Mouse (Mus musculus) adipocyte (in vitro differentiated cells): ENCODE results near the gene Cyp2j9.
"Not testable (repeated sequence)": the region's sequence is repeated elsewhere in the genome, so short reads cannot be mapped to it uniquely, and the experiment has no call there.

Source experiments
- DNase-seq: peaks from one replicate; pipeline ENCODE4 v3.0.0-alpha.2; 2016; ENCODE audit warnings: low spot score

The Cyp2j9 gene

DNA sequence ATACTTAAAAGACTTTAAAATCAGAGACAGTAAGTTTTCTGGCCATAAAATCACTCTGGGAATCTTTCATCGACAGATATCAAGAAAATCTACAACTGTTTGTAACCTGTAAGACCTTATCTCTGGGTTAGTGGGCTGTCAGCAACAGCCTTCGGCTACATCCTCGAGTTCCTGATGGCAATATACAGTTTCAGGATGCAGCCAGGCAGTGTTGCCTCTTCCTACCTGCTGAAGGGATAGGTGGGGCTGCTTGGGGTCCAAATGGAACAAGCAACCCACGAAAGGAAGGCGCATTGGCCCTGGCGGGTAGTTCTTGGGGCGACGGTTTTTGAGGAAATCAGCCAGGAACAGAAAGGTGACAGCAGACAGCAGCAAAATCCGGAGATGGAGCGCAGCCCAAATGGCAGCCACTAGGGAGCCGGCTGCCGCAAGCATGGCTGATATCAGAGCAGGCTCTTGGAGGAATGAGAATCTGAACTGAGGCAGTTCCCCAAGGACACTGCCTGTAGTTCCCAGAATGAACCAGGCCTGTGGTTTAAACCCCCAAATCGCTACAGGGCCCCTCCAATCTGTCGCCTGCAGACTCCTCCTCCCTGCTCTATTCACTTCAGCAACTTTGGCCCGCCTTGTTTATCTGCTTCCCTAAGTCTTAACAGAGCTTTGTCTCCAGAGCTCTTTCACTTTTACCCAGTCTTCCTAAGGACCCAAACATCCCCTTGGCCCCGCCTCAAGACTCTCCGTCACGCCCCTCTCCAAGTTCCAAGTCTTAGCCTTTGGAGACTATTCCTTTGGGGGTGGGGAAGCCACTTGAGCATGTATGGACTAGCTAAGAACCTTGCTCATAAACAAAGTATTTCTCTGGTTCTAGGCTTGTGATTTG lies at the start of gene Cyp2j9:
Cyp2j9 (minus strand) TSS at position 668 of the 880 bp plus-strand sequence.
- peak; percentile 92 for DNase-seq

DNA sequence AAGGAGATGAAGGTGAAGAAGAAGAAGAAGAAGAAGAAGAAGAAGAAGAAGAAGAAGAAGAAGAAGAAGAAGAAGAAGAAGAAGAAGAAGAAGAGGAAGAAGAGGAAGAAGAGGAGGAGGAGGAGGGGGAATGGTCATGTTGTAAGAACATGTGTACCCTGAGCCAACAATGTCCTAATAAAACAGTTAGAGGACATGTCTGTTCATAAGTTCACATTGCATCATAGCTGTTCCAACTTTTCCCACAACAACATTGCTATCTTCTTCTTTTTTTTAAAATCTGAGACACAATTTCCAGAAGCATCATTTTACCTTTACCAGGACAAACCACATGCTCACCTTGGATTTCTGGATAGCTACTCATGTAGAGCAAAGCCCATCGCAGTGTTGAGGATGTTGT lies 44.1 kb upstream of the Cyp2j9 start:
- no peak for DNase-seq

DNA sequence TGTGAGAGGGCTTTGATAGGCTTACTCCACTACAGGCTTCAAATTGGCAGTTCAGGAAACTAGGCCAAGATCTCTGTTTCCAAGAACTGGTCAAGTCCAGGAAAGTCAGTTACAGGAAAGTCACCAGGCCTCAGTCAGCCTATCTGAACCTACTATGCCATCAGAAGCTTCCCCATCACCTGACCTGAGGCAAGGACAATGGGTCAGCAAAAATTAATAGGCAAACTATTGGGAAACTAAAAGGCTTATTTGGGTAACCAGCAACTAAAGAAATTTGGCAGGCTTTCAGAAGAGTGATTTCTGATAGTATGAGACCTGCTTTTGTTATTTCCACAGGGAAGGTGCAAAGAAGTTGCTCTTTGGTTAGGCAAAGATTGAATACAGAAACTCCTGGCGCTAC lies 31.1 kb upstream of the Cyp2j9 start:
- no peak for DNase-seq

DNA sequence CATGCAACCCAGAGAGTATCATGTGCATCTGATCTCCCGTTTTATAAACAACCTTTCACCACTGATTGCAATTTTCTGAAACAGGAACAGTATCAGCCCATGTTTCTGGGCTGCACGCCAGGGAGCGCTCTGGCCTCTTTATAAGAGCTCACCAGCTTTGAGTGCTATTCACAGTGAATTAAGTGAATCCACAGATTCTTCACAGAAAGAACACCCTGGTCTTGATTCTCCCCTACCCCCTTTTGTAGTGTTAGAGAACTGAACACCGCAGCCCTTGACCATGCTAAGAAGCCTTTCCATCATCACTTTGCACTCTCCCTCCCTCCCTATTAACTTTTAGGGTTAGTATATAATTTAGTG lies 393 bp upstream of the Cyp2j9 start:
- no peak for DNase-seq

DNA sequence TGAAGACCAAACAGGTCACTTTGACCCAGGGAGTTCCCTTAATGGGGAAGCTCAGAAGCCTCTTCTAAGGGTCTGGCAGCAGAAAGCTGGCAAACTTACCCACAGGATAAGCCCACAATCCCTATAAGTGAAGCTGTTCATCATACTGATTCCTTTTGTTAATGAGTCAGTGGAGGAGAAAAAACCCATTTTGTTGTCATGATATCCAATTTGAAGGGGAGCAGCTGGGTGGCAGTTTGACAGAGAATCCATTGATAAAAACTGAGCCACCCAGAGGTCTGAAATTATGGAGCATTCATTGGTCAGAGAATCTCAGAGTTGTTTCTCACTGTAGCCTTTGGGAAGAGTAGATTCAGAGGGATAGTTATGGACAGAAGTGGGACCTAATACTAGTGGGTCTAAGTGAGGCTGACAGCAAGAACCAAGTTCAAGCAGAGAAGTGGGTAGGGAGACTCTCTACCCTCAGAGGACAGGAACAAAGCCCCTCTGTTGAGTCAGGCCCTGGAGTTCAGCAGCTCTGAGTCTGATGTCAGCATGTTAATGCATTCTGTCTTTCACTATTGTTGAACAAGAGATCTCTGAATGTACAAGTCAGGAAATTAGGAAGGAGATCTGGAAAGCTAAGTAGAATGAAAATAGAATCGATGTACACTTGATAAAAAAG lies 9.8 kb downstream of the Cyp2j9 start:
- no peak for DNase-seq

DNA sequence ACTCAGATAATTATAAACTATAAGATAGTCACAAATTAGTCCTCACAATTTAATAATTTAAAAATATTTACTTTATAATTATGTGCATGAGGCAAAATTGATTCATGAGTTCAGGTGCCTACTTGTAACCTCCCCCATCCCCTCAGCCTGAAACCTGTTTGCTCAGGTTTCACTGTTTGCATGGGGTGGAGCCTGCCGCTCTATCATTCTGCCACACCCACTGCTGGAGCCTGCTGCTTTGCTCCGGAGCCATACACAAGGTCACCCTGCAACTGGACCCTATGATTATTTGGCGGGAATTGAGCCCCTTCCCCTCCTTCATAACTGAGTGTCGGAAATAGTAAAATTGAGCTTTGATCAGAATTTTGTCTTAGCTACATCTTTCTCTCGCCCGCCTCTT lies 11.0 kb downstream of the Cyp2j9 start:
- DNase-seq: not testable (repeated sequence)

DNA sequence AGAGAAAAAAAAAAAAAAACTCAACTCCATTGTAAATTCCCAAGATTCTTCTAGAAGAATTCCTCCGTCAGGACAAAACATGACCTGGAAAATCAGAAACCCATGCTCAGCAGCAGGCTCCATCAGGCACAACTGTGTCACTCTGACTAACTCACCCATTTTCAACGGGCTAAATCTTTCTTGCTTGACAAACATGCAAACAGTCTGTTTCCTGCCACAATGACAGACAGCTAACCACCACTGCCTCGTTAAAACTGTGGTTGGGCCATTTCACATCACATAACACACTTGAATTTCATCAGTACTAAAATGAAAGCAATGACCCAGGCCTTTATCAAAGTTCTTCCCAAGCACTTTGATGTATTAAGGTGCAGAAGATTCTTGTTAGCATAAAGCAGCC lies 21.9 kb downstream of the Cyp2j9 start:
- no peak for DNase-seq

DNA sequence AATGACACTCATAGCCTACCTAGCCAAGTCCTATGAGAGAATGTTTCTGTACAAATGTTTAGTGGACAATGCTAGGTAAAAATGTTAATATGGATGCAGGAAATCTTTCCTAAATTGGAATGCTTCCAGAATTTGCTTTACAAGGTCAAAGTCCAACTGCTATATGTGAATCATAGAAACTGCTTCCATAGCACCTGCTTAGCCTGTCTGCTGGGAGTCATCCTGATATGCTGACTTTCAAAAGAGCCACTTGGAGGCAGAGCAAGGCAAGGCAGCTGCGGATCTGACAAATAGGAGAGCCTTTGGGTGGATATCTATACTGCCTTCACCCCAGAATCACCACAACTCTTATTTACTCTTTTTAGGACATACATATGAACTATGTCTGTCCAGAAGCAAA lies 23.4 kb downstream of the Cyp2j9 start:
- DNase-seq: no peak

DNA sequence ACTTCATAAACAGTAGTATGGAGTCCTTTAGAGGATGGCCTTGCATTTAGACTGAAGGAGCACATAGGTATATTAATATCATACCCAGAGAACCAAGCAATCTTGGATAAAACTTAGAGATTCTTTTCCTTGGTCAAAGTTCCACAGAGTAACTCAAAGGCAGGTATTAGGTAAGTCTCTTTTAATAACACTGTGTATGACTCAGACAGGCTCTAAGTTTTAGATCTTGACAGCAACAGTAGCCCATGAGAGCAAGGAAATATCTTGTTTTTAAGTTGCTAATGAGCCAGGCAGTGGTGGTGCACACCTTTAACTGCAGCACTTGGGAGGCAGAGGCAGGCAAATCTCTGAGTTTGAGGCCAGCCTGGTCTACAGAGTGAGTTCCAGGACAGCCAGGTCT lies 25.6 kb downstream of the Cyp2j9 start:
- no peak for DNase-seq

DNA sequence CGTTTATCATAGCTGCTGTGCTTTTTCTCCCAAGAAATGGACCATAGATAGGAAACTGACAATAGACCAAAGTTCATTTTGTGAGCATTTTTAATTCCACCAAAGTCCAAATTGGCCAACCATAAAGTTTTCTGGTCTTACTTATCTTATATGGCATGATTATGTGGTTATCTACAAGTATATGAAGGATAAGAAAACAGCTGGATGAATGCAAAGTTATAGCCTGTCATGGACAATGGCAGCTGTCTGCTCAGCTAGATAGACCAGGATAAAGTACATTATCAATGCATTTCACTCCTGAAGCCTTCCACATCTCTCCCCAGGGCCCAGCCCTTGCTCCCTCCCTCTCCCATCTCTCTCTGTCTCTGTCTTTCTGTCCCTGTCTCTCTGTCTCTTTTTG lies 30.9 kb downstream of the Cyp2j9 start:
- DNase-seq: no peak

DNA sequence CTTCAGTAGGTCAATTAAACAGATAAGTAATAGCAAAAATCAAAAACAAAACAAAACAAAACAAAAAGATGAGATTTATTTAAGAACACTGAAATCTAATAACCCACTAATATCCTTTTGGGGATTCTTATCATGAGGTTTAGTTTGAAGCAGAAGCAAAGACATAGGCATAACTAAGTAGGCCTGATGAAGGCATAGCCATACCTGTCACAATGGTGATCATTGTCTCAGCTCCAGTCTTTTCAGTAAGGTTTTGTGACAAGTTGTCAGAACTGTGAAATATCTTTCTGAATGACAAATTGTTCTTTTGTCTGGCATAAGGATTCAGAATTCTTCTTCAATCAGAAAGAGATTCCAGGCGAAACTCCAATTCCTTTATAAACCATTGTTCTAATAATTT lies 31.6 kb downstream of the Cyp2j9 start:
- DNase-seq: no peak

DNA sequence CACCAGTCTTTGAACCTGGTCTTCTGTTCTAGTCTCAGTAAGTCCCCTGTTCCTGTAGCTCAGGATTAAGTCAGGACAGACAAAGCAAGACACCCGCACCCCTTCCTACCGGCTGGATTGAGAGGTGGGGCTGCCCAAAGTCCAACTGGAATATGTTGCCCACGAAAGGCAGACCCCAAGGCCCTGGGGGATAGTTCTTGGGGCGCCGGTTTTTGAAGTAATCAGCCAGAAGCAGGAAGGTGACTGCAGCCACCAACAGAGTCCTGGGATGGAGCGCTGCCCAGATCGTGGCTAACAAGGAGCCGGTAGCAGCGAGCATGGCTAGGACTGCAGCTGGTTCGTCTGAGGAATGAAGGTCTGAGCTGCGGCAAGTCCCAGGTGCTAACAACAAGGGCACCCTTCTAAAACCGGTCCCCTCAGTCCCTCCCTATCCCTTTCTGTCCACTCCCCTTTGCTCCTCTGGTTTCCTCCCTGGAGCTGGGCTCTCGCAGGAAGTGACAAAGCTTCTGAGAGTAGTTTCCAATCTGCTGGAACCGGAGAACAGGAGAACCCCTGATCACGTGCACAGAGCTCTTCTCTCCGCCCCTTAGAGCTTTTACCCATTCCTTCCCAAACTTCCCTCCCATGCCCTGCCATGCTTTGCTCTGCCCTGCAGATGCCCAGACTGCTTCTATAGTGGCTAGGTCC lies 38.1 kb downstream of the Cyp2j9 start, which contains the start of gene Cyp2j6:
Cyp2j6 (minus strand) TSS at position 529 of the 687 bp plus-strand sequence.
- peak; percentile 86 for DNase-seq

DNA sequence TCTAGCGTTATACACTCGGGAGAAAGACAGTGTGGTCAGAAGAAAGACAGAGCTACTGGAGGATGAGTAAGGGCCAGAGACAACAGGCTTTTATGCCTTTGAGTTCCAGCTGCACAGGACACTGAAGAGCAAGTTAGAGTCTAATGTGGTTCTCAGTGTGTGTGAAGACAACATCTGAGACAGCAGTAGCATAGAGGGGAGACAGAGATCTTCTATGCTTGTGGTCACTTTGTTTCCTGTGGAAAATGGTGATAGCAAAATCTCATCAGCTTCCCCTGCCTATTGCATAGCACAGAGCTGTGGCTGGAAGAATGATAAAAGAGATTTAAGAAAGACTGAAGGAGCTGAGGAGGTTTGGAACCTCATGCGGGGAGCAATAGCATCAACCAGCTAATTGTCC lies 39.8 kb downstream of the Cyp2j9 start:
- DNase-seq: no peak

DNA sequence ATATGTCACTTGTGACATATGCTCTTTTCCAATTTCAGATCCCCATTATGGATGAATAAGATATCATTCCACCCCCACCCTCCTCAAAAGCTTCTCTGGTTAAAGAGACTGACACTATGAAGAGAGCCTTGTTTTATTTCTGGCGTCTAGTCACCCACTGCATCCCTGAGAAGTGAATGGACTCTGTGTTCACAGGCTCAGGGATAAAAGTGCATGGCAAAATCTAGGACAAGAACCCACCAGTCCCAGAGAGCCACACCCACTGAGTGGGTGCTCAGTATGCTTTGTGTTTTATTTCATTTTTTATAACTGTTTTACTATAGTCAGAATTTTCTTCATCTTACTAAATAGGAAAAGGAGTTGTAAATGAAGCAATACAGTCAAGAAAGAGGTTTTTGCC lies 45.4 kb downstream of the Cyp2j9 start:
- no peak for DNase-seq

DNA sequence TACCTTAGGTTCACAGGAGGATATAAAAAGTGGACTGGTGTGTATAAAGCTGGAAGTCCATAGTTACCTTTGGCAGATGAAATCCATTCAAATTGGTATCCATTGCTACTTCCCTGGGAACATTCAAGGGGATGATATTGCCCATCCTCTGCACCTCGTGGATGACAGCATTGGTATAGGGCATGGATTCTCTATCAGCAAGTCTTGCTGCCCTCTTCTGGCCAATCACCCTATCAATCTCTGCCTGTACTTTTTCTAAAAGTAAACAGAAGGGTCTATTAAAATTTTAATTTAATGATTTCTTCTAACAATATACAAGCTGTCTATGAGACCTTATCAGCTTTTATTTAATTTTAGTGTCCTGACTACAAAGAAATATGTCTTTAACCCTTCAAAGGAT lies 65.6 kb downstream of the Cyp2j9 start:
- DNase-seq: peak; percentile 11

DNA sequence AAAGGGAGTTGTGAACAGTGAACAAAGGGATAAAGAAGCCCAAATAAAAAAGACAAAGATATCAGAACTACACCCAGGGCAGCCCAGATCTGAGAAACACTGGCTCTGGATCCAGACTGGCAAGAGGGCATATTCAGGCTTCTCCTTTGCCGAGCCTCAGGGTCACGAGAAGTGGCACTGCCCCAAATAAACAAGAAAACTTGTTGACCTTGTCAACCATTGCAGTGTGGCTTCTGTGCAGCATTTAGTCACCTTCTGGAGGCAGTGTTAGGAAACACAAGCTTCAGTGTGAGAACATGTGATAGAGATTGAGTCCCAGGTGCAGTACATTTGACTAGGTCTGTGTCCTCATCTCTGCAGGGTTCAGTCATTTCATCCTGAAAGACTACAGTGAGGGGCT lies 69.1 kb downstream of the Cyp2j9 start:
- DNase-seq: peak; percentile 6
